Comparison of ENCODE assay signal across 11 mouse cellular contexts in genomic region chr10:5634336-5634735, GRCm38 (mm10). TPM values are rescaled to one million over a fixed set of nuclear protein-coding genes. Genes with fewer than 3 reads are reported as not detected.
DNase-seq lines count a peak whose midpoint lies in the region; ATAC-seq and TF ChIP-seq lines count a peak whose summit lies in the region.
"Had no signal": no experiment of that assay in that cellular context is flagged by ENCODE, and none has a peak within 500 bp of the region (broad histone marks: within the 10 kb centered on the region; RNA-seq: fewer than 3 reads in every experiment).

No protein-coding gene starts in this region.

- no peaks in the 10 kb centered on the region for H3K27me3 ChIP-seq in kidney, adult 2 months (replicated peaks; ENCODE audit: control insufficient read depth, insufficient read depth, low read length)
- H3K27me3 ChIP-seq: embryonic facial prominence, embryonic 12.5 days; limb, embryonic 13.5 days; stomach, embryonic 15.5 days had no signal

- no peak for TF ChIP-seq POLR2A in kidney, adult 2 months (IDR thresholded peaks at IDR 0.05; ENCODE audit: low read depth, low read length)

- 35% methylated on average over 1 of the region's 1 CpGs for WGBS in kidney, adult 2 months

- peak; percentile 59 for DNase-seq in kidney, adult 2 months
- no peak for DNase-seq in kidney, adult 11 months
- DNase-seq in R1 (ENCODE audit: low read depth, low spot score): peak; percentile 38
- peak; percentile 29 to 71 for DNase-seq in cerebellum, postnatal 25 days
- peak; percentile 41 to 61 for DNase-seq in kidney, postnatal 36 days
- DNase-seq in ovary, postnatal 10 days (ENCODE audit: low spot score): no peak

- H3K36me3 ChIP-seq in kidney, adult 2 months (ENCODE audit: control insufficient read depth, insufficient read depth, low read length): no peaks in the 10 kb centered on the region
- H3K36me3 ChIP-seq: embryonic facial prominence, embryonic 12.5 days; limb, embryonic 13.5 days; stomach, embryonic 15.5 days had no signal

- TF ChIP-seq CTCF in kidney, adult 2 months (conservative IDR thresholded peaks at IDR 0.05; ENCODE audit: insufficient read depth, insufficient read length, low read depth, low read length): 0 out of 2 replicates have a peak, but pooled peaks have one; percentile 6

- ATAC-seq in megakaryocyte-erythroid progenitor cell, adult 5-6 weeks (replicated peaks; ENCODE audit: low FRiP score, low TSS enrichment, poor library complexity, severe bottlenecking): peak; percentile 71; the same call in 1 of the 2 replicates
- ATAC-seq in inflammation-experienced regulatory T-cells, adult 6 months: no peak

- no peak overlapping the region for H3K27ac ChIP-seq in kidney, adult 2 months (ENCODE audit: insufficient read depth, low read depth, low read length)
- H3K27ac ChIP-seq: embryonic facial prominence, embryonic 12.5 days; limb, embryonic 13.5 days; stomach, embryonic 15.5 days had no signal

- no peak overlapping the region for H3K4me3 ChIP-seq in kidney, adult 2 months (ENCODE audit: insufficient read depth, low read depth, low read length)
- H3K4me3 ChIP-seq: embryonic facial prominence, embryonic 12.5 days; limb, embryonic 13.5 days; stomach, embryonic 15.5 days had no signal

- no peaks in the 10 kb centered on the region for H3K4me1 ChIP-seq in kidney, adult 2 months (ENCODE audit: control insufficient read depth, insufficient read depth, low read length)
- H3K4me1 ChIP-seq: embryonic facial prominence, embryonic 12.5 days; limb, embryonic 13.5 days; stomach, embryonic 15.5 days had no signal

RNA-seq across cellular contexts. Expression of gene Vip, which starts 4.7 kb away (rescaled TPM):
- not detected in 2 replicates for polyA plus RNA-seq in kidney, adult 2 months (2012; rRNA removed)
- 0.46 TPM in 1 of 2 replicates, not detected in the other for total RNA-seq in megakaryocyte-erythroid progenitor cell, adult 5-6 weeks (2014; fragmentation: Nextera tagmentation)
- total RNA-seq in megakaryocyte-erythroid progenitor cell, adult 5-6 weeks (2017): not detected in 2 replicates
- not detected for polyA plus RNA-seq in inflammation-experienced regulatory T-cells, adult 6 months (2017; shearing (Covaris generic))

RNA-seq across cellular contexts. Expression of gene Myct1, which starts 40.8 kb away (rescaled TPM):
- polyA plus RNA-seq in kidney, adult 2 months (2012; rRNA removed): 3.4 and 3.8 TPM in 2 replicates
- total RNA-seq in megakaryocyte-erythroid progenitor cell, adult 5-6 weeks (2014; fragmentation: Nextera tagmentation): 2.9 and 3.6 TPM in 2 replicates
- total RNA-seq in megakaryocyte-erythroid progenitor cell, adult 5-6 weeks (2017): 3.0 and 10.1 TPM in 2 replicates
- polyA plus RNA-seq in inflammation-experienced regulatory T-cells, adult 6 months (2017; shearing (Covaris generic)): not detected

Comparison
In these comparisons a context has a peak if more than half of its experiments do, and no peak if none do; other contexts are left out.
1. DNase-seq: peak in kidney, adult 2 months (single experiment), R1 (single experiment), cerebellum, postnatal 25 days (2 of 2) and kidney, postnatal 36 days (2 of 2); none in kidney, adult 11 months (single experiment) and ovary, postnatal 10 days (single experiment).